Mouse (Mus musculus): ENCODE results near the gene Rhod. TPM values are rescaled to one million over a fixed set of nuclear protein-coding genes. Genes with fewer than 3 reads are reported as not detected.

Gene Rhod
- polyA plus RNA-seq, 1 experiment from 2014 or later: 14.3 TPM

DNA sequence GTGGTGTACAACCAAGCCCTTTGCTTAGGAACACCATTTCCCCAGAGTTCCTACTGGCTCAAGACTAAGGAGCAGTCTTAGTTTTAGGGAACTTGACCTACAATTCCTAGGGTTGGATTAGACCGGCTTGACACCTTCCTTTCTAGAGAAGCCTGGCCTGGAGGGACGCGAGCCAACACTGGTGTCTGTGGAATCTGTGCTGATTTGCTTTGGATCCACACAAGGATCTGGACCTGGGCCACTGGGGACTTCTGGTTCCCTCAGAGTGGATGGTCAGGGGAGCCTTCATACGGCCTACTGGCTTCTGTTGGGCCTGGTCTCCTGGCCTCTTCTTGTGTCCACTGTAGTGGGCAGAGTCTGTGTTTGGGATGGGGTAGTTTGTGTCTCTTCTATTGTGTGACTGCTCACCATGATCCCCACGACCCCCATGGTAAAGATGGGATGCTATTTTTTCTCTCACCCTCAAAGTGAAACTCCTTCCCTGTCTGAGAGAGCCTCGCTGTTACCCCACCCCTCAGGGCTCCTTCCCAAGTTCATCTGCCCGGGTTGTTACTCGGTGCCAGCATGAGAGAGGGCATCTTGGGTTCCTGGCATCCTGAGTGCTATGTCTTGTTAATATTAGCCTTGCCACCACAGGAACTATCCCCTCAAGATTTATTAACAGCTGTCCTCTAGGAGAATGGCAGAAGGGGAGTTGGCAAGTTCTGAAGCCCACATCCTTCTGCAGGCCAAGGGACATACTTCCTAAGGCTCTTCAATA is 7.6 kb upstream of the Rhod start:
- Histone ChIP-seq H3K27ac (ENCODE audit: low read depth, low read length) (no peak overlapping the region), H3K4me1 (replicated peaks; ENCODE audit: control insufficient read depth, insufficient read depth, low read length) (peaks cover 4% of the 10 kb centered on the region; the same call in 1 of the 2 replicates), H3K36me3 (ENCODE audit: control insufficient read depth, insufficient read depth, low read length) (no peaks in the 10 kb centered on the region), H3K4me2 (no peak overlapping the region), H3K4me3 (ENCODE audit: low read depth, low read length) (no peak overlapping the region), H3K27me3 (replicated peaks; ENCODE audit: control insufficient read depth, insufficient read depth, low read length) (no peaks in the 10 kb centered on the region), H3K9me3 (ENCODE audit: control insufficient read depth, low read length) (no peaks in the 10 kb centered on the region), H3K9ac (ENCODE audit: low read depth, low read length) (no peak overlapping the region)
- ATAC-seq (replicated peaks; ENCODE audit: low FRiP score) (no peak), DNase-seq (ENCODE audit: low spot score) (no peak)
- 82% methylated on average over 8 of the region's 8 CpGs for WGBS

DNA sequence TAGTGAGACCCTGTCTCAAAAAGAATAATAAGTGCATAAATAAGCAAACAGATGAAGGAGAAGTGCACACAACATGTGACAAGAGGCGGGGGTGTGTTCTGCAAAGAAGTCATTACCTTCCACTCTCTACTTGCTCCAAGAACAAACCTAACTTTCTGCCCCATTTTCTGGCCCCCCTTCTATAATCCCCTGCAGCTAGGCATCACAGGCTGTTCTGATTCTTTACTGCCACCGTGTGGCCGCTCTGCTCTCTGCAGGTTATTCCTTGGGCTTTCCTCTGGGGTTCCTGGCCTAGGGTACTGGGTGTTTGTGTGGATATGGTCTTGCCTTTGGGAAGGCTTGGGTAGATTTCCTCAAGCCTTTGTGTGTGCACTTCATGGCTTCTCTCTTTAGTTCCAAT is 3.2 kb upstream of the Rhod start:
- WGBS: 5% methylated on average over 3 of the region's 3 CpGs
- no peaks in the 10 kb centered on the region for H3K36me3 ChIP-seq (ENCODE audit: control insufficient read depth, insufficient read depth, low read length)
- H3K4me1 ChIP-seq (replicated peaks; ENCODE audit: control insufficient read depth, insufficient read depth, low read length): peaks cover 11% of the 10 kb centered on the region; the same call in 1 of the 2 replicates
- ATAC-seq (replicated peaks; ENCODE audit: low FRiP score) (no peak), DNase-seq (ENCODE audit: low spot score) (peak; percentile 63)
- no peak overlapping the region for H3K4me2 ChIP-seq
- H3K27me3 ChIP-seq (replicated peaks; ENCODE audit: control insufficient read depth, insufficient read depth, low read length): peaks cover 29% of the 10 kb centered on the region
- H3K4me3 ChIP-seq (ENCODE audit: low read depth, low read length): no peak overlapping the region
- peak overlapping the region; percentile 15; the same call in 1 of the 2 replicates for H3K27ac ChIP-seq (ENCODE audit: low read depth, low read length)
- no peaks in the 10 kb centered on the region for H3K9me3 ChIP-seq (ENCODE audit: control insufficient read depth, low read length)
- H3K9ac ChIP-seq (ENCODE audit: low read depth, low read length): no peak overlapping the region

DNA sequence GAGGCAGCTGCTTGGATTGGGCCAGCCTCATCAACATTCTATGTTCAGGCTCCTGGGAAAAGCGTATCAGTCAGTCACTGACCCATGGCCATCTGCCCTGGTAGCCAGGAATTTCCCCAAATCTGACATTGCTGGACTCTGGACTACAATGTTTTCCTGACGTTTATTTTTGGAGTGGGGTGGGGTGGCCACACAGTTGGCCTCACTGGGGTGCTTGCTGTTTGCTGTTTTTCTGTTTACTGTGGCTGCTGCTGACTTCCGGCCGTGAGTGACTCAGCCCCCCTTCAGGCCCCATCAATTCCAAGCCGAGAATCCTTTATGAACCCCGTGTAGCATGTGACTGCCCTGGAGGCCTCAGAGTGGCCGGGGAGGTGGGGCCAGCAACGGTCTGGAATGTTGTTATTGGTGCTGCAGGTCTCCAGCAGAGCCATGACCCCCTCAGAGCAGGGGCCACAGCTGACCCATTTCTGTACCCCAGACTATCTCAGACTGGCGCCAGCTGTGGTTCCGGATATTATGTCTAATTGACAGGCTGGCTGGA is 2.5 kb upstream of the Rhod start:
- Histone ChIP-seq H3K4me1 (replicated peaks; ENCODE audit: control insufficient read depth, insufficient read depth, low read length) (peaks cover 11% of the 10 kb centered on the region; the same call in 1 of the 2 replicates), H3K9ac (ENCODE audit: low read depth, low read length) (no peak overlapping the region), H3K4me2 (peak overlapping the region; percentile 23; the same call in 1 of the 2 replicates), H3K4me3 (ENCODE audit: low read depth, low read length) (no peak overlapping the region), H3K9me3 (ENCODE audit: control insufficient read depth, low read length) (no peaks in the 10 kb centered on the region), H3K36me3 (ENCODE audit: control insufficient read depth, insufficient read depth, low read length) (no peaks in the 10 kb centered on the region), H3K27me3 (replicated peaks; ENCODE audit: control insufficient read depth, insufficient read depth, low read length) (peaks cover 29% of the 10 kb centered on the region), H3K27ac (ENCODE audit: low read depth, low read length) (no peak overlapping the region; the same call in 1 of the 2 replicates)
- ATAC-seq (replicated peaks; ENCODE audit: low FRiP score) (0 out of 2 replicates have a peak, but pooled peaks have one; percentile 46), DNase-seq (ENCODE audit: low spot score) (no peak)
- 44% methylated on average over 10 of the region's 10 CpGs for WGBS

GRCm38 (mm10) chr19:4441090-4441591 is 1.9 kb upstream of the Rhod start:
- Histone ChIP-seq H3K36me3 (ENCODE audit: control insufficient read depth, insufficient read depth, low read length) (no peaks in the 10 kb centered on the region), H3K27ac (ENCODE audit: low read depth, low read length) (no peak overlapping the region), H3K27me3 (replicated peaks; ENCODE audit: control insufficient read depth, insufficient read depth, low read length) (peaks cover 29% of the 10 kb centered on the region), H3K4me1 (replicated peaks; ENCODE audit: control insufficient read depth, insufficient read depth, low read length) (peaks cover 11% of the 10 kb centered on the region; the same call in 1 of the 2 replicates), H3K4me2 (no peak overlapping the region), H3K9ac (ENCODE audit: low read depth, low read length) (no peak overlapping the region), H3K4me3 (ENCODE audit: low read depth, low read length) (no peak overlapping the region), H3K9me3 (ENCODE audit: control insufficient read depth, low read length) (no peaks in the 10 kb centered on the region)
- 22% methylated on average over 6 of the region's 6 CpGs for WGBS
- no peak for ATAC-seq (replicated peaks; ENCODE audit: low FRiP score)
- no peak for DNase-seq (ENCODE audit: low spot score)

- H3K4me3 ChIP-seq (ENCODE audit: low read depth, low read length): peak overlapping the region; percentile 61; the same call in 1 of the 2 replicates
Observed at GRCm38 (mm10) chr19:4440222-4440621, 990 bp upstream of the Rhod start.

GRCm38 (mm10) chr19:4438791-4439160 is 456 bp downstream of the Rhod start:
- H3K36me3 ChIP-seq (ENCODE audit: control insufficient read depth, insufficient read depth, low read length): no peaks in the 10 kb centered on the region
- ATAC-seq (replicated peaks; ENCODE audit: low FRiP score) (no peak), DNase-seq (ENCODE audit: low spot score) (no peak)
- WGBS: 11% methylated on average over 8 of the region's 8 CpGs
- peaks cover 11% of the 10 kb centered on the region; the same call in 1 of the 2 replicates for H3K4me1 ChIP-seq (replicated peaks; ENCODE audit: control insufficient read depth, insufficient read depth, low read length)
- H3K9me3 ChIP-seq (ENCODE audit: control insufficient read depth, low read length): no peaks in the 10 kb centered on the region
- peak overlapping the region; percentile 57; the same call in 1 of the 2 replicates for H3K9ac ChIP-seq (ENCODE audit: low read depth, low read length)
- H3K27me3 ChIP-seq (replicated peaks; ENCODE audit: control insufficient read depth, insufficient read depth, low read length): peaks cover 29% of the 10 kb centered on the region
- no peak overlapping the region for H3K27ac ChIP-seq (ENCODE audit: low read depth, low read length)
- peak overlapping the region; percentile 68 for H3K4me2 ChIP-seq
- peak overlapping the region; percentile 61 for H3K4me3 ChIP-seq (ENCODE audit: low read depth, low read length)

More at GRCm38 (mm10) chr19:4440222-4440621, 990 bp upstream of the Rhod start:
- 10% methylated on average over 8 of the region's 8 CpGs for WGBS
- no peak for DNase-seq (ENCODE audit: low spot score)
- Histone ChIP-seq H3K9me3 (ENCODE audit: control insufficient read depth, low read length) (no peaks in the 10 kb centered on the region), H3K9ac (ENCODE audit: low read depth, low read length) (no peak overlapping the region), H3K36me3 (ENCODE audit: control insufficient read depth, insufficient read depth, low read length) (no peaks in the 10 kb centered on the region), H3K27me3 (replicated peaks; ENCODE audit: control insufficient read depth, insufficient read depth, low read length) (peaks cover 29% of the 10 kb centered on the region), H3K4me2 (peak overlapping the region; percentile 68), H3K27ac (ENCODE audit: low read depth, low read length) (no peak overlapping the region), H3K4me1 (replicated peaks; ENCODE audit: control insufficient read depth, insufficient read depth, low read length) (peaks cover 11% of the 10 kb centered on the region; the same call in 1 of the 2 replicates)
- no peak for ATAC-seq (replicated peaks; ENCODE audit: low FRiP score)

DNA sequence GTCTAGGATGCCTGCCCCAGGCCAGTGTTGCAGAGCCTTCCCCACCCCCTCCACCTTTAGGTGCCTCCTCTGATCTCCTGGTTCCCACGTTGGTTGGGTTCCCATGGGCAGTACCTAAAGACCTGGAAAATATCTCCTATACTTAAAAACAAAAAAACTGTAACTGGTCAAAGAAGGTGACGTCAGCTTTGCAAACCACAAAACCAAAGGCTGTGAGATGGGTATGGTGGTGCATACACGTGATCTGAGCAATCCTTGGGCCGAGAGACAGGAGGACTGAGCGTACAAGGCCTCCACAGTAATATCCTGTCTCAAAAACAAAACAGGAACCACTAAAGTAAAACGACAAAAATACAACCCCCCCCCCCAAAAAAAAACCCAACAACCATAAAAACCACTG is 1.3 kb downstream of the Rhod start:
- peaks cover 11% of the 10 kb centered on the region; the same call in 1 of the 2 replicates for H3K4me1 ChIP-seq (replicated peaks; ENCODE audit: control insufficient read depth, insufficient read depth, low read length)
- no peak for ATAC-seq (replicated peaks; ENCODE audit: low FRiP score)
- H3K36me3 ChIP-seq (ENCODE audit: control insufficient read depth, insufficient read depth, low read length): no peaks in the 10 kb centered on the region
- no peak overlapping the region for H3K4me3 ChIP-seq (ENCODE audit: low read depth, low read length)
- WGBS: 51% methylated on average over 6 of the region's 6 CpGs
- H3K4me2 ChIP-seq: no peak overlapping the region
- peaks cover 29% of the 10 kb centered on the region for H3K27me3 ChIP-seq (replicated peaks; ENCODE audit: control insufficient read depth, insufficient read depth, low read length)
- no peak overlapping the region for H3K9ac ChIP-seq (ENCODE audit: low read depth, low read length)
- H3K27ac ChIP-seq (ENCODE audit: low read depth, low read length): no peak overlapping the region
- no peaks in the 10 kb centered on the region for H3K9me3 ChIP-seq (ENCODE audit: control insufficient read depth, low read length)
- DNase-seq (ENCODE audit: low spot score): no peak

DNA sequence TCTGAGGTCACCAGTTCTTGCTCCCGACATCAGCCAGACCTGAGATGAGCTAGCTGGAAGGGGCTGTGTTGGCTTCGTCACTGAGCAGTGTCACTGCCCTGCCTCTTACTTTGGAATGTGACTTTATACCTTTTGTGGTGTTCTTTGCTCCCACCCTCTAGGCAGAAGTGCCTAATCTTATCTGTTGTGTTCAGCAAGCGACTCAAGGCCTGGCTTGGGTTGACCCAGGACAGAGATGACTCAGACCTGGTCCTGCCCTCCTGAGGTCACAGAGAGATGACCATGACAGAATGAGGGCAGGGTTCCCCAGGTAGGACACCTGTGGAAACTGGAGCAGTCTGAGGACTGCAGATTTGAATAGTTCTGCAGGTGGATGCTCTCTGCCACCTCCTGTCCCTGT is 3.0 kb downstream of the Rhod start:
- peaks cover 2% of the 10 kb centered on the region; the same call in 1 of the 2 replicates for H3K4me1 ChIP-seq (replicated peaks; ENCODE audit: control insufficient read depth, insufficient read depth, low read length)
- no peak overlapping the region for H3K27ac ChIP-seq (ENCODE audit: low read depth, low read length)
- H3K27me3 ChIP-seq (replicated peaks; ENCODE audit: control insufficient read depth, insufficient read depth, low read length): peaks cover 29% of the 10 kb centered on the region
- H3K9me3 ChIP-seq (ENCODE audit: control insufficient read depth, low read length): no peaks in the 10 kb centered on the region
- no peaks in the 10 kb centered on the region; the same call in 1 of the 2 replicates for H3K36me3 ChIP-seq (ENCODE audit: control insufficient read depth, insufficient read depth, low read length)
- ATAC-seq (replicated peaks; ENCODE audit: low FRiP score) (no peak), DNase-seq (ENCODE audit: low spot score) (no peak)
- H3K4me3 ChIP-seq (ENCODE audit: low read depth, low read length): no peak overlapping the region
- no peak overlapping the region for H3K4me2 ChIP-seq
- H3K9ac ChIP-seq (ENCODE audit: low read depth, low read length): no peak overlapping the region
- 56% methylated on average over 3 of the region's 3 CpGs for WGBS
